Mouse (Mus musculus): ENCODE data around the gene Cav1.

Gene Cav1

GRCm38 (mm10) chr6:17305954-17306601 is at the start of gene Cav1:
Gene Cav1, plus strand, starts transcription at chr6:17306335.
- DNase-seq = peak; percentile 89

GRCm38 (mm10) chr6:17258142-17258541 is 48.0 kb upstream of the Cav1 start:
- no peak for DNase-seq

- no peak for DNase-seq
These were observed 47.2 kb upstream of the Cav1 start for GRCm38 (mm10) chr6:17258911-17259310.

GRCm38 (mm10) chr6:17262786-17263185 is 43.3 kb upstream of the Cav1 start:
- DNase-seq = no peak

GRCm38 (mm10) chr6:17265043-17265442 is 41.1 kb upstream of the Cav1 start:
- no peak for DNase-seq

GRCm38 (mm10) chr6:17266466-17266865 is 39.7 kb upstream of the Cav1 start:
- no peak for DNase-seq

GRCm38 (mm10) chr6:17278366-17278765 is 27.8 kb upstream of the Cav1 start:
- DNase-seq = no peak

- peak; percentile 93 for DNase-seq
These were observed 25.0 kb upstream of the Cav1 start, which contains the start of gene Cav2 for GRCm38 (mm10) chr6:17280939-17281756. Gene Cav2, plus strand, starts transcription at chr6:17281185.

- DNase-seq = no peak
These were observed 24.4 kb upstream of the Cav1 start for GRCm38 (mm10) chr6:17281757-17282092.

- peak; percentile 71 for DNase-seq
These were observed 24.0 kb upstream of the Cav1 start for GRCm38 (mm10) chr6:17282159-17282558.

GRCm38 (mm10) chr6:17283834-17284233 is 22.3 kb upstream of the Cav1 start:
- no peak for DNase-seq

- peak; percentile 40 for DNase-seq
These were observed 19.8 kb upstream of the Cav1 start for GRCm38 (mm10) chr6:17286381-17286780.

GRCm38 (mm10) chr6:17295116-17295515 is 11.0 kb upstream of the Cav1 start:
- DNase-seq = no peak

- peak; percentile 70 for DNase-seq
These were observed 629 bp downstream of the Cav1 start for GRCm38 (mm10) chr6:17306602-17307325.

GRCm38 (mm10) chr6:17307461-17308115 is 1.5 kb downstream of the Cav1 start:
- DNase-seq = peak; percentile 91

GRCm38 (mm10) chr6:17308661-17309060 is 2.5 kb downstream of the Cav1 start:
- DNase-seq = peak; percentile 38

GRCm38 (mm10) chr6:17309260-17309659 is 3.1 kb downstream of the Cav1 start:
- DNase-seq = no peak

GRCm38 (mm10) chr6:17314241-17314640 is 8.1 kb downstream of the Cav1 start:
- no peak for DNase-seq

GRCm38 (mm10) chr6:17314659-17315616 is 8.8 kb downstream of the Cav1 start:
- DNase-seq = no peak

- no peak for DNase-seq
These were observed 10.4 kb downstream of the Cav1 start for GRCm38 (mm10) chr6:17316294-17317166.

GRCm38 (mm10) chr6:17317167-17317524 is 11.0 kb downstream of the Cav1 start:
- DNase-seq = no peak

Measured in lung, postnatal 10 days (tissue).